ENCODE assay signal across 8 mouse cellular contexts in genomic region chr3:142474349-142474983, GRCm38 (mm10). TPM values are rescaled to one million over a fixed set of nuclear protein-coding genes. Genes with fewer than 3 reads are reported as not detected.
DNase-seq lines count a peak whose midpoint lies in the region; ATAC-seq and TF ChIP-seq lines count a peak whose summit lies in the region.

No protein-coding gene starts in this region.

- no peak for ATAC-seq in heart, postnatal 0 days (ENCODE audit: insufficient read depth, low read depth)
- ATAC-seq in lung, embryonic 15.5 days (ENCODE audit: borderline replicate concordance, extremely low read depth, low FRiP score, low TSS enrichment): no peak

- peak overlapping the region; percentile 59 for H3K4me2 ChIP-seq in heart, postnatal 0 days (ENCODE audit: low read depth, low read length)
- H3K4me2 ChIP-seq in lung, embryonic 15.5 days: peak overlapping the region; percentile 42

- TF ChIP-seq EP300 in heart, postnatal 0 days (IDR thresholded peaks at IDR 0.05; ENCODE audit: low read depth): no peak

- WGBS in heart, postnatal 0 days: 13% methylated on average over 11 of the region's 11 CpGs
- WGBS in lung, embryonic 15.5 days: 18% methylated on average over 11 of the region's 11 CpGs

- DNase-seq in adrenal gland, postnatal 14 days: peak; percentile 29
- DNase-seq in adrenal gland, adult 18-20 months (ENCODE audit: low spot score in 2 of 2): no peak
- peak; percentile 63 for DNase-seq in 3T3-L1 (ENCODE audit: low read depth, low spot score)
- peak; percentile 15 for DNase-seq in c-Kit-positive CD71-positive TER-119-positive erythroid progenitor cells, embryonic 14.5 days (ENCODE audit: low spot score)
- DNase-seq in heart, postnatal 0 days (ENCODE audit: low spot score): peak; percentile 82
- DNase-seq in retina, postnatal 1 day: peak; percentile 66
- no peak for DNase-seq in urinary bladder, postnatal 36 days (ENCODE audit: low spot score in 2 of 2)

- H3K27me3 ChIP-seq in heart, postnatal 0 days (ENCODE audit: control insufficient read depth, insufficient read depth, low read length): no peaks in the 10 kb centered on the region
- H3K27me3 ChIP-seq in lung, embryonic 15.5 days: no peaks in the 10 kb centered on the region

- H3K4me1 ChIP-seq in heart, postnatal 0 days (ENCODE audit: control insufficient read depth, insufficient read depth): no peaks in the 10 kb centered on the region
- no peaks in the 10 kb centered on the region for H3K4me1 ChIP-seq in lung, embryonic 15.5 days

- H3K36me3 ChIP-seq in heart, postnatal 0 days (replicated peaks; ENCODE audit: control insufficient read depth, insufficient read depth, low read length): no peaks in the 10 kb centered on the region
- H3K36me3 ChIP-seq in lung, embryonic 15.5 days: no peaks in the 10 kb centered on the region

- no peak overlapping the region; the same call in 1 of the 2 replicates for H3K9ac ChIP-seq in heart, postnatal 0 days (replicated peaks; ENCODE audit: low read depth, low read length)
- H3K9ac ChIP-seq in lung, embryonic 15.5 days: no peak overlapping the region

- TF ChIP-seq CTCF in heart, postnatal 0 days (IDR thresholded peaks at IDR 0.05; ENCODE audit: low read depth): peak; percentile 84

- no peaks in the 10 kb centered on the region for H3K9me3 ChIP-seq in heart, postnatal 0 days (replicated peaks; ENCODE audit: control insufficient read depth, low read length)
- H3K9me3 ChIP-seq in lung, embryonic 15.5 days: no peaks in the 10 kb centered on the region

- peak overlapping the region; percentile 33 for H3K4me3 ChIP-seq in heart, postnatal 0 days (ENCODE audit: low read depth, low read length)
- H3K4me3 ChIP-seq in lung, embryonic 15.5 days: no peak overlapping the region

- no peak overlapping the region for H3K27ac ChIP-seq in heart, postnatal 0 days (ENCODE audit: low read depth)
- no peak overlapping the region for H3K27ac ChIP-seq in lung, embryonic 15.5 days

RNA-seq across cellular contexts. Expression of gene Gbp5, which starts 19.3 kb away (rescaled TPM):
- 2.6 and 5.7 TPM in 2 replicates for total RNA-seq in adrenal gland, postnatal 14 days (2021)
- 1 to 10 TPM; 3.4 to 6.7 TPM for total RNA-seq in adrenal gland, adult 18-20 months (2021)
- total RNA-seq in heart, postnatal 0 days (2014; rRNA removed; ENCODE audit: low replicate concordance): 1.6 and 4.4 TPM in 2 replicates
- 0.33 and 0.44 TPM in 2 replicates for polyA plus RNA-seq in heart, postnatal 0 days (2015; fragmentation: Nextera tagmentation; extraction: Ambion mirVana)
- polyA plus RNA-seq in lung, embryonic 15.5 days (2015; fragmentation: Nextera tagmentation; extraction: Ambion mirVana): 0.19 and 0.22 TPM in 2 replicates

RNA-seq across cellular contexts. Expression of gene Gbp7, which starts 55.7 kb away (rescaled TPM):
- 9.4 and 12.2 TPM in 2 replicates for total RNA-seq in adrenal gland, postnatal 14 days (2021)
- 10 to 100 TPM; 12.6 to 17.9 TPM for total RNA-seq in adrenal gland, adult 18-20 months (2021)
- total RNA-seq in heart, postnatal 0 days (2014; rRNA removed; ENCODE audit: low replicate concordance): 5.4 and 6.0 TPM in 2 replicates
- 5.3 and 5.4 TPM in 2 replicates for polyA plus RNA-seq in heart, postnatal 0 days (2015; fragmentation: Nextera tagmentation; extraction: Ambion mirVana)
- 5.1 and 6.8 TPM in 2 replicates for polyA plus RNA-seq in lung, embryonic 15.5 days (2015; fragmentation: Nextera tagmentation; extraction: Ambion mirVana)

Comparison
In these comparisons a context has a peak if more than half of its experiments do, and no peak if none do; other contexts are left out.
1. DNase-seq: peak in adrenal gland, postnatal 14 days (single experiment), 3T3-L1 (single experiment), c-Kit-positive CD71-positive TER-119-positive erythroid progenitor cells, embryonic 14.5 days (single experiment), heart, postnatal 0 days (single experiment) and retina, postnatal 1 day (single experiment); none in adrenal gland, adult 18-20 months (0 of 2) and urinary bladder, postnatal 36 days (0 of 2).